Mouse (Mus musculus): ENCODE results near the gene Jarid2. TPM values are rescaled to one million over a fixed set of nuclear protein-coding genes. Genes with fewer than 3 reads are reported as not detected.

The Jarid2 gene
- polyA plus RNA-seq, 1 experiment from 2014 or later, result 26.5 TPM

DNA sequence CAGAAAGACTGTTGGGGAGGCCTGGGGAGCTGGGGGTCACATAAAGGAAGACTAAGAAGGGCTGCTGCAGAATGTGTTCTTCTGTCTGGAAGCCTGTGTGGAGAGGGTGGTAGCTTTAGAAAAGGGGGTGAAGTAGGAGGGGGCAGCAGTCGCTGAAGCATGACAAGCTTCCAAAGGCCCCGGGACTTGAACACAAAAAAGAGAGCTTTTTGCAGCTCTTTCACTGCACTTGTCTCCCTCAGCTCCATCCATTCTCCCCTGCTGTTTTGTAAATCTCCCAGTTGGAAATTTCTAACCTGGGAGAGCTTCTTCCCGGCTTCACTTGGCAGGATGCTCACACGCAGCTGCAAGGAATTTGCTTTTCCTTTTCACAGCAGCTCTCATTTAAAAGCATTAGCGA, 26.2 kb downstream of the Jarid2 start:
- Histone ChIP-seq H3K4me1 (ENCODE audit: control insufficient read depth, insufficient read depth, low read length) (0 out of 2 replicates have a peak, but pooled peaks cover 14% of the 10 kb centered on the region), H3K36me3 (ENCODE audit: control insufficient read depth, insufficient read depth, low read length) (no peaks in the 10 kb centered on the region), H3K27ac (ENCODE audit: low read length) (no peak overlapping the region), H3K9me3 (ENCODE audit: control insufficient read depth, low read depth, low read length) (no peaks in the 10 kb centered on the region), H3K4me2 (replicated peaks; ENCODE audit: low read depth, low read length) (no peak overlapping the region), H3K4me3 (ENCODE audit: low read depth, low read length) (no peak overlapping the region), H3K9ac (replicated peaks; ENCODE audit: low read depth, low read length) (no peak overlapping the region), H3K27me3 (ENCODE audit: control insufficient read depth, insufficient read depth, low read length) (no peaks in the 10 kb centered on the region)
- no peak for ATAC-seq (ENCODE audit: insufficient number of reproducible peaks, insufficient read depth, low FRiP score, low read depth)
- 24% methylated on average over 5 of the region's 5 CpGs for WGBS

DNA sequence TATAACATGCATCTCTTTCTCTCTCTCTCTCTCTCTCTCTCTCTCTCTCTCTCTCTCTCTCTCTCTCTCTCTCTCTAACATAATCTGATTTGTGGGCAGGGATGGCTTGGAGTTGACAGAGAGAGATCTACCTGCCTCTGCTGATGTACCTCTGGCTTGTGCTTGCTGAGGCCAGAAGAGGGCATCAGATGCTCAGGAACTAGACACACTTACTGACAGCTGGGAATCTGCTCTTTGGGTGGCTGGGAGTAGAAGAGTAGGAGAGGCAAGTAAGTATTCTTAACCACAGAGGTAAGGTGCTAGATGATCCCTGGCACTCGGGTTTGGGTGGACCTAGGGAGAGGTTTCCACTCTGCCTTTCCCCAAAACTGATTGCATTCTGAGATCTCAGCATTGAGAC, 29.5 kb downstream of the Jarid2 start:
- WGBS, result 68% methylated on average over 1 of the region's 1 CpGs
- Histone ChIP-seq H3K4me2 (replicated peaks; ENCODE audit: low read depth, low read length) (no peak overlapping the region), H3K36me3 (ENCODE audit: control insufficient read depth, insufficient read depth, low read length) (no peaks in the 10 kb centered on the region), H3K9ac (replicated peaks; ENCODE audit: low read depth, low read length) (no peak overlapping the region), H3K27ac (ENCODE audit: low read length) (no peak overlapping the region), H3K4me1 (ENCODE audit: control insufficient read depth, insufficient read depth, low read length) (peaks cover 13% of the 10 kb centered on the region; the same call in 1 of the 2 replicates), H3K9me3 (ENCODE audit: control insufficient read depth, low read depth, low read length) (no peaks in the 10 kb centered on the region), H3K4me3 (ENCODE audit: low read depth, low read length) (no peak overlapping the region), H3K27me3 (ENCODE audit: control insufficient read depth, insufficient read depth, low read length) (no peaks in the 10 kb centered on the region)
- no peak for ATAC-seq (ENCODE audit: insufficient number of reproducible peaks, insufficient read depth, low FRiP score, low read depth)

DNA sequence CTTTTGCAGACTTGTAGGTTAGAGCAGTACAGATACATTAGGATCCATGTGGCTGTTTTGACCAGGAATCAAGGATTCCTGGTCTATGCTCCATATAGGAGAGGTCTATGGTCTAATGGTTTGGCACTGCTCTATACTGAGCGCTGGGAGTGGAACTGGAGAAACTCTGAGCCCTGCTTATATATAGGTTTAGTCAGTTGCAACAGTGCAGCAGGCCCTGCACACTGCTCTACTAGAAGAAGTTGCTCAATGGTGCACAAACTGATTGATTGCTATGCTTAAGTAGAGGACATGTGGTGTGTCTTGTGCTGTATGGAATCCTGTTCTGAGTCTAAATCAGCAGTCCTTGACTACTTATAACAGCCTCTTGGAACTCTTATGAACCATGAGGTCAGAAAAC, 31.5 kb downstream of the Jarid2 start:
- Histone ChIP-seq H3K27me3 (ENCODE audit: control insufficient read depth, insufficient read depth, low read length) (no peaks in the 10 kb centered on the region), H3K4me3 (ENCODE audit: low read depth, low read length) (no peak overlapping the region), H3K27ac (ENCODE audit: low read length) (no peak overlapping the region), H3K9me3 (ENCODE audit: control insufficient read depth, low read depth, low read length) (no peaks in the 10 kb centered on the region), H3K36me3 (ENCODE audit: control insufficient read depth, insufficient read depth, low read length) (no peaks in the 10 kb centered on the region), H3K4me2 (replicated peaks; ENCODE audit: low read depth, low read length) (no peak overlapping the region), H3K9ac (replicated peaks; ENCODE audit: low read depth, low read length) (no peak overlapping the region), H3K4me1 (ENCODE audit: control insufficient read depth, insufficient read depth, low read length) (peaks cover 3% of the 10 kb centered on the region; the same call in 1 of the 2 replicates)
- WGBS, result 91% methylated on average over 1 of the region's 1 CpGs
- ATAC-seq (ENCODE audit: insufficient number of reproducible peaks, insufficient read depth, low FRiP score, low read depth), result no peak

DNA sequence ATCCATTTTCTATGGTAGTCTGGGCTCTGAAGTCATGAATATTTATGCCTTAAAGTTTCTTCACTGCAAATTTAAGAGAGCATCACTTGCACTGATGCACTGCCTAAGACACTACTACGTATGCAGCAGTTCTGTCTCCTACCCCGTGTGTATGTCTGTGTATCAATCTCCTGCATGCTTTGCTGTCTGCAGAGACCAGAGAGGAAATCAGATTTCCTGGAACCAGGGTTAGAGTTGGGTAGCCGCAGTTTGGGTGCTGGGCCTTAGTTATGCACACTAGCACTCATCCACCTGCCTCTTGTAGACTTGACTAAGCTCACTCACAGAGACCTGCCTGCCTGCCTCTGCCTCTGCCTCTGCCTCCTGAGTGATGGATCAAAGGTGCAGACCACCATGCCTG, 33.8 kb downstream of the Jarid2 start:
- H3K4me3 ChIP-seq (ENCODE audit: low read depth, low read length), result no peak overlapping the region
- 74% methylated on average over 3 of the region's 3 CpGs for WGBS
- H3K27ac ChIP-seq (ENCODE audit: low read length), result no peak overlapping the region
- no peaks in the 10 kb centered on the region for H3K27me3 ChIP-seq (ENCODE audit: control insufficient read depth, insufficient read depth, low read length)
- no peak for ATAC-seq (ENCODE audit: insufficient number of reproducible peaks, insufficient read depth, low FRiP score, low read depth)
- H3K9me3 ChIP-seq (ENCODE audit: control insufficient read depth, low read depth, low read length), result no peaks in the 10 kb centered on the region
- peaks cover 3% of the 10 kb centered on the region; the same call in 1 of the 2 replicates for H3K4me1 ChIP-seq (ENCODE audit: control insufficient read depth, insufficient read depth, low read length)
- H3K4me2 ChIP-seq (replicated peaks; ENCODE audit: low read depth, low read length), result no peak overlapping the region
- no peaks in the 10 kb centered on the region for H3K36me3 ChIP-seq (ENCODE audit: control insufficient read depth, insufficient read depth, low read length)
- H3K9ac ChIP-seq (replicated peaks; ENCODE audit: low read depth, low read length), result no peak overlapping the region

DNA sequence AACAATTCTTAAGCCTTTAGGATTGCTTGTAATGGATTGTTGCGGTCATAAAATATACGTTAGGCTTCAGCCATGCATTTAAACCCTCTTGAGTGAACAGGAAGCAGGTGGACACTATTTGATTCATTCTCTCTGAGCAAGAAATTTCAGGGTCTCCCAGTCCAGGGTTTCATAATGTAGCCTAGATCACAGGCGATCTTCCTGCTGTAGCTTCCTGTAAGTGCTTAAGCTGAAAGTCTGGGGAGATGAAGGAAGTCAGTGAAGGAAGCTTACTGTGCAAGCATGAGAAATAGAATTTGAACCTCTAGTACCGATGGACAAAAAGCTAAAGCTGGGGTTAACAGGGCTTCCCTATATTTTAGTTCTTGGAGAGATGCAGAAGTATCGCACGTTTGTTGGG, 38.5 kb downstream of the Jarid2 start:
- no peak for ATAC-seq (ENCODE audit: insufficient number of reproducible peaks, insufficient read depth, low FRiP score, low read depth)
- 70% methylated on average over 6 of the region's 6 CpGs for WGBS

DNA sequence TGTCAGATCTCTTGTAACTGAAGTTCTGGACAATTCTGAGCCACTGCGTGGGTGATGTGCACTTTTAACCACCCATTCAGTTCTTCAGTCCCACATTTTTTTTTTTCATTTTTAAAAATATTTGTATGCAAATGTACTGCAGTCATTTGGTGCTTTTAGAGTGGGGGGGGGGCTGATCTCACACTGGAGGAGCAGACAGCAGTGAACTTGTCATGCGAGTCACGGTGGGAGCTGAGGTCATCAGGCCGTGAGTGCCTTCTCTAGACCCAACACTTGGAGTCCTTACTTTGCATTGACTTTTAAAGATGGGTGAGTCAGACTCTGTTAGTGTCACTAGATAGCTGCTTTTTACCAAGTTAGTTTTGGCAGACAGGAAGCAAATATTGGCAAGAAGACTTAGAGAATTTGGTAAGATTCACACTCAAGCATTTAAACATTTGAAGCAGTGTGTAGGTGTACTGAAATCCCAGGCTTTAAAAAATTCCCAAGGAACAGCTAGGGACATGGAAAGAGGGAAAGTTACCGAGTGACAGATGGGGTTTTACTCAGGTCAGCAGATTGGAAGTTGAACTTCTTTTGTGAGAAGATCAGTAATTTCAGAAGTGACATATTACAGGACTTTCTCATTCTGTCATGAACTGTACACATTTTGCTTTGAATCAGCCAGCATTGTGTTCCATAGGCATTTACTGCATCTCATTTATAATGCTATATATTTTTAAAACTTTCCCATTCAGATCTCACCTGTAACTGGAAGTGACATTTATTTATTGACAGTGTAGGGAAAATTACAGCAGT, 41.7 kb downstream of the Jarid2 start:
- H3K36me3 ChIP-seq (ENCODE audit: control insufficient read depth, insufficient read depth, low read length), result no peaks in the 10 kb centered on the region; the same call in 1 of the 2 replicates
- no peak overlapping the region for H3K9ac ChIP-seq (replicated peaks; ENCODE audit: low read depth, low read length)
- ATAC-seq (ENCODE audit: insufficient number of reproducible peaks, insufficient read depth, low FRiP score, low read depth), result no peak
- H3K4me2 ChIP-seq (replicated peaks; ENCODE audit: low read depth, low read length), result no peak overlapping the region
- H3K9me3 ChIP-seq (ENCODE audit: control insufficient read depth, low read depth, low read length), result no peaks in the 10 kb centered on the region
- H3K4me3 ChIP-seq (ENCODE audit: low read depth, low read length), result no peak overlapping the region
- no peaks in the 10 kb centered on the region for H3K4me1 ChIP-seq (ENCODE audit: control insufficient read depth, insufficient read depth, low read length)
- H3K27me3 ChIP-seq (ENCODE audit: control insufficient read depth, insufficient read depth, low read length), result no peaks in the 10 kb centered on the region
- WGBS, result 74% methylated on average over 5 of the region's 5 CpGs
- H3K27ac ChIP-seq (ENCODE audit: low read length), result no peak overlapping the region

More for the DNA sequence above, 38.5 kb downstream of the Jarid2 start:
- Histone ChIP-seq H3K9me3 (ENCODE audit: control insufficient read depth, low read depth, low read length) (no peaks in the 10 kb centered on the region), H3K4me2 (replicated peaks; ENCODE audit: low read depth, low read length) (no peak overlapping the region), H3K27ac (ENCODE audit: low read length) (no peak overlapping the region), H3K4me1 (ENCODE audit: control insufficient read depth, insufficient read depth, low read length) (no peaks in the 10 kb centered on the region), H3K9ac (replicated peaks; ENCODE audit: low read depth, low read length) (no peak overlapping the region), H3K27me3 (ENCODE audit: control insufficient read depth, insufficient read depth, low read length) (no peaks in the 10 kb centered on the region), H3K4me3 (ENCODE audit: low read depth, low read length) (no peak overlapping the region), H3K36me3 (ENCODE audit: control insufficient read depth, insufficient read depth, low read length) (no peaks in the 10 kb centered on the region)

DNA sequence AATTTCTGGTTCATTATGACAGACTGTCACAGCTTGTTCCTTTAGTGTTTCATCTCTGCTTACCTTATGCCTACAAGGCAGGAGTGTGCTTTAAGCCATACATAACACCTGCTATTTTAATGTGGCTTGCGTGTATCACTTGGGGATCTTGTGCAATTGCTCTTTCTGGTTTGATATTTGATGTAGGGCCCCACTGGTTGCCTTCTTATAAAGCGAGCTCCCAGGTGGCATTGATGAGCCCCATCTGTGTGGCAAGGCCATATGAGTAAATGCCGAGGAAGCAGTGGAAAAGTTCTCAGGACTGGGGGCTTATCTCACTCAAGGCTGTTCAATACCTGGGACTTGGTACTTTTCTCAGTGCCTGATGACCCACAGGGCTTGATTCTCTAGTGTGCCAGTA, 43.5 kb downstream of the Jarid2 start:
- Histone ChIP-seq H3K9ac (replicated peaks; ENCODE audit: low read depth, low read length) (no peak overlapping the region), H3K27me3 (ENCODE audit: control insufficient read depth, insufficient read depth, low read length) (no peaks in the 10 kb centered on the region), H3K36me3 (ENCODE audit: control insufficient read depth, insufficient read depth, low read length) (no peaks in the 10 kb centered on the region; the same call in none of the 2 replicates), H3K27ac (ENCODE audit: low read length) (no peak overlapping the region), H3K9me3 (ENCODE audit: control insufficient read depth, low read depth, low read length) (no peaks in the 10 kb centered on the region), H3K4me2 (replicated peaks; ENCODE audit: low read depth, low read length) (no peak overlapping the region), H3K4me1 (ENCODE audit: control insufficient read depth, insufficient read depth, low read length) (no peaks in the 10 kb centered on the region), H3K4me3 (ENCODE audit: low read depth, low read length) (no peak overlapping the region)
- WGBS, result 89% methylated on average over 3 of the region's 3 CpGs
- ATAC-seq (ENCODE audit: insufficient number of reproducible peaks, insufficient read depth, low FRiP score, low read depth), result no peak

DNA sequence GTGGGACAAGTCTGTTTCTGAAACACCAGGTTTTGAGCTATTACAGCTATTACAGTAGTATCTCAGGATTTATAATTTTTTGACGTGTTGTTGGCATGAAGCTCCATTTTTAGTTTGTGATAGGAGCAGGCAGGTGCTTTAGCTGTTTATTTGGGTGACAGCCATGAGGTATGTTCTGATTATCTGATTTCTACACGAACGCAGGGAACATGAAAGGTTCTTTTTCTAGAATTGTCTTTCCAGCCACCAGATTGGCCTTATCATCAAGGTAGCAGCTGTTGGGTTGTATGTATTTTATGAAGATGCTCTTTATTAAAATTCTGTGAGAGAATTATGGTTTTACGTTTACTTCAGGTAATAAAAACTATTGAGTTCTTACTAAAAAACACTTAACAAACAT, 45.1 kb downstream of the Jarid2 start:
- no peak overlapping the region for H3K4me3 ChIP-seq (ENCODE audit: low read depth, low read length)
- no peak for ATAC-seq (ENCODE audit: insufficient number of reproducible peaks, insufficient read depth, low FRiP score, low read depth)
- no peak overlapping the region for H3K4me2 ChIP-seq (replicated peaks; ENCODE audit: low read depth, low read length)
- H3K36me3 ChIP-seq (ENCODE audit: control insufficient read depth, insufficient read depth, low read length), result no peaks in the 10 kb centered on the region; the same call in none of the 2 replicates
- H3K27ac ChIP-seq (ENCODE audit: low read length), result no peak overlapping the region
- 80% methylated on average over 4 of the region's 4 CpGs for WGBS
- H3K27me3 ChIP-seq (ENCODE audit: control insufficient read depth, insufficient read depth, low read length), result no peaks in the 10 kb centered on the region
- no peak overlapping the region for H3K9ac ChIP-seq (replicated peaks; ENCODE audit: low read depth, low read length)
- no peaks in the 10 kb centered on the region; the same call in 1 of the 2 replicates for H3K4me1 ChIP-seq (ENCODE audit: control insufficient read depth, insufficient read depth, low read length)
- no peaks in the 10 kb centered on the region for H3K9me3 ChIP-seq (ENCODE audit: control insufficient read depth, low read depth, low read length)
